Mouse (Mus musculus): ENCODE results near the gene Setd6.
A peak's percentile ranks its signal among the peaks of the same experiment; 100 is the strongest.

Gene Setd6

GRCm38 (mm10) chr8:95712395-95712794, 3.3 kb upstream of the Setd6 start:
- no peak for DNase-seq

DNA sequence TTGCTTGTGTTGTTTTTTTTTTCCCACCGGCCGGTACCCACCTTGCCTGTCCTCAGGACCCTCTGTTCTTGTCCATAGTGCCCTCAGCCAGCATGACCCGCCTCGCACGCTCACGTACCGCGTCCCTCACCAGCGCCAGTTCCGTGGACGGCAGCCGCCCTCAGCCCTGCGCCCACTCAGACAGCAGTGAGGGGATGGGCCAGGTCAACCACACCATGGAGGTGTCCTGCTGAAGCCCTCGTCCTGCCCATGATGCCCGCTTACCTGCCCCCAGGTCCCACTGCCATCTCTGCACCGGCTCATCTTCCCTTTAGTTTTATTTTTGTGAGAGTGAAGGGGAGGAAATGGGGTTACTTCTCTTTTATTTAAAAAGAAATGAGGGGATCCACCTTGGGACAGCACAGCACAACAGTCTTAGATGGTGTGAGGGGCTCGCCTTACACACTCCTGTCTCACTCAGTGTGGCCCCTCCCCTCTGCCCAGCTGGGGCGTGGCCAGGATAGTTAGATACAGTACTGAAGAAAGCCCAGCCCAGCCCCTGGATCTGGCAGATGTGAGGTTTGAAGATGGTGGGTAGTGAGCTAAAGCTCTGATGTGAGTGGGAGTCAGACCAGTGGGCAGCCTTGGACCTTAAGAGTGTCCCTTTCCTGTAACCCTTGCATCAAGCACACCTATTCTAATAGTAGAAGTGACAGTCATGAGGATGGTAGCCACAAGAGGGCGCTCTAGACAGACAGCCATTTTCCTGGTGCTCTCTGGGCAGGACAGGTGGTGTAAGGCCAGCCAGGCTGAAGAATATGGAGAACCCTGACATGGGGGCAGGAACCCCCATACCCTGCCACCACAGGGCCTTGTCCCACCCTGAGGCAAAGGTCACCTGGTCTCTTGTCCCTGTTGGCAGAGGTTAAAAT, 2.3 kb upstream of the Setd6 start:
- peak; percentile 78 for DNase-seq

DNA sequence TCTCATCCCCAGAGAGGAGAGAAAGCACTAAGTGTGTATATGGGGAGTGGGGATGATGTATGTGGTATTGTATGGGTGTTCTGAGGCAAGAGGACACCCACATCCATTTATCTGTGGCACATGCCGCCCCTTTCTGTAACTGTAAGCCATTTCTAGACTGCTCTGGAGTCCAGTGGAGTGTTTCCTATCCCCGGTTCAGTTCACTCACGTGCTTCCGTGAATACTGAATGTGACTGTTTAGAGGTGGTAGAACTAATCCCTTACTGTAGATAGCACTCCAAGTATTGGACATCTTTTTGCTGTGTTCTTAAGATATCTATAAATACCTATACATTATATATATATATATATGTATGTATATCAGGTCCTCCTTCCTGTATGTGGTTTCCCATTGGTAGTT, 1.3 kb upstream of the Setd6 start:
- no peak for DNase-seq

DNA sequence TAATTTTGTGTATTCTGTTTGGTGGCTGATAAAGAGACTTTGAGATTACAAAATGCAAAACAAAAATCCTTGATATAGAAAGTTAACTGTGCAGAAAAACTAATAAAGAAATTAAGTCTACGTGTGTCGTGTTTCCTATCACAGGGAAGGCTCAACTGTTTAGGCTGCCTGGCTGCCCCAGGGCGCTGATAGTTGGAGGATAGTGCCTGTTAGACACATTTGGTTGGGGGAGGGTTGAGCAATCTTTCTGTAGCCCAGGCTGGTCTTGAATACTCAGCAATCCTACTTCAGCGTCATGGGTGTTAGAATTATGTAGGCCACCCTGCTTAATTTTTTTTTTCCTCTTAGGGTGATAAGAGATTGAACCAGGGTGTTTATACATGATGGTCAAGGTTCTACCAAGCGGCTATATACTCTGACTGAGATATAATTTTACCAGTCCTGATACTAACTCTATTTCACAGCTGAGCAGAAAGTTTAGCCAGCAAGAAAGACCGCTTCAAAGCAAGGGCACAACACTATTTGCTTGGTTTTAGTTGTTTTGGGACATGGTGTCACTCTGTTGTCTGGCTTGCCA, 756 bp upstream of the Setd6 start:
- DNase-seq = no peak

GRCm38 (mm10) chr8:95716546-95717335, 1.1 kb downstream of the Setd6 start:
- DNase-seq = no peak

DNA sequence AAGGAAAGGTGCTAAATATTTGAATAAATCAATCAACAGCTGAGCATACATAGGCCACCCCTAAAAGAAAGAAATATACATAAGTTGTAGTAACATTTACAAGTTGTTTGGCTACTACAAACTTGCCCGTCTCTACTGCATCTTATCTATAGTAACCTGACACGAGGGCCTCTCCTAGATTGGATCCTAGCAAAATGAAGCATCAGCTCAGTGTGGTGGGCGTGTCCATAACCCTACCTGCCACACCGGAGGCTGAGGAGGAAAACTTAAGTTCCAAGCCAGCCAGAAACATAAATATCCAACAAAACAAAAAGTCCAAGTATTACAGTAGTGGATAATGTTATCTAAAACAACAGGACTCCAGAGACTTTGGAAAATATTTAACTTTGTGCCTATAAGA, 11.9 kb downstream of the Setd6 start:
- DNase-seq = no peak

GRCm38 (mm10) chr8:95738596-95738995, 22.9 kb downstream of the Setd6 start:
- DNase-seq = no peak

- no peak for DNase-seq
These were observed 26.1 kb downstream of the Setd6 start for GRCm38 (mm10) chr8:95741732-95742131.

- no peak for DNase-seq
These were observed 32.3 kb downstream of the Setd6 start for GRCm38 (mm10) chr8:95748028-95748427.

GRCm38 (mm10) chr8:95751924-95752323, 36.2 kb downstream of the Setd6 start:
- no peak for DNase-seq

GRCm38 (mm10) chr8:95760323-95760722, 44.6 kb downstream of the Setd6 start:
- DNase-seq = no peak

- DNase-seq = no peak
These were observed 48.5 kb downstream of the Setd6 start for GRCm38 (mm10) chr8:95764133-95764532.
